Mouse (Mus musculus): ENCODE results near the gene Gpd1.
"Not testable (repeated sequence)": the region's sequence is repeated elsewhere in the genome, so short reads cannot be mapped to it uniquely, and the experiment has no call there.

The Gpd1 gene

DNA sequence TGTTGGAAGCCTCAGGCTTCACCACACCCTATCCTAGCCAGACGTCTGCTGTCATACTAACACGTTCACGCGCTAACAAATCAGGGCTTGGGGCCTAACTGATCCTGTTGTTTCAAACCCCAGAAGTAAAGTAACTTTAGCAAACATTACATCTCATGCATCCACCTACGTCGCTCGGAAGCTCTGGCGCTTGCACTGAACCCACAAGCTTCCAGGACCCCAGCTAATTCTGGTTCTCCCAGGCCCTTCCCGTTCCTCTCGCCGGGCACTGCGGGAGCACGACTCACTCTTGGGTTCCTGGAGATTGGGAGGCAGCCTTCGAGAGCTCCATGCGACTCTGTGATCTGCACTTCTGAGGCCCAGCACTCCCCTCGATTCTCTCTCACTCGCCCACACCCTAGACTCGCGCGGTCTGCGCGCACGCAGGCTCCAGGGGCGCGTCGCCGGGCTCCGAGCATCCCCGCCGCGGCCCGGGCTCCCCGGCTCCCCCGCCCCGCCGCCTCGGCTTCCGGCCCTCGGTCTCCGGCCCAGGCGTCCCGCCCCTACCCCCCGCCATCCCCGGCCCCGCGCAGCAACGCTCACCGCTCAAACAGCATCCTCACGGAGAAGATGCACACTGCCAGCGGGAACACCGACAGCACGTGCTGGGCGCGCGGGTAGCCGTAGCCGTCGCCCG is 54.4 kb downstream of the Gpd1 start:
- no peak for DNase-seq (ENCODE audit: extremely low read depth, low read depth, low spot score)

- peak; percentile 68 for DNase-seq (ENCODE audit: extremely low read depth, low read depth, low spot score)
These were observed 55.1 kb downstream of the Gpd1 start for GRCm38 (mm10) chr15:99772277-99772880.

DNA sequence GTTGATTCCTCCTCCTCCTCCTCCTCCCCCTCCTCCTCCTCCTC is 55.4 kb downstream of the Gpd1 start, which contains the start of gene Cers5:
Cers5 (minus strand) TSS at position 5 of the 44 bp plus-strand sequence.
- DNase-seq (ENCODE audit: extremely low read depth, low read depth, low spot score) = not testable (repeated sequence)

GRCm38 (mm10) chr15:99772925-99773324 is 55.6 kb downstream of the Gpd1 start:
- DNase-seq (ENCODE audit: extremely low read depth, low read depth, low spot score) = no peak
